Mouse (Mus musculus) left cerebral cortex, adult 2 months (tissue): Measurements from ENCODE around the gene Tmem11. TPM values are rescaled to one million over a fixed set of nuclear protein-coding genes. Genes with fewer than 3 reads are reported as not detected.

Experiments used
- DNase-seq, 2 experiments: peaks; one replicate each; pipeline ENCODE4 v3.0.0; 2021 to 2022; ENCODE audit warnings: low spot score in 2 of 2, mixed read lengths in 1 of 2; ENCODE audit errors: extremely low spot score in 1 of 2
- H3K27ac ChIP-seq: fragments of 200-600 bp; 2 replicates; pipeline ENCODE4 v1.8.1; 2022
- H3K4me3 ChIP-seq: fragments of 200-600 bp; 2 replicates; pipeline ENCODE4 v1.8.1; 2022
- CTCF ChIP-seq: fragments of 200-600 bp; IDR thresholded peaks from 2 replicates; pipeline ENCODE4 v1.8.1; 2022; ENCODE audit warnings: antibody characterized with exemption, mild to moderate bottlenecking, moderate library complexity
- intact Hi-C: fragments of 180-260 bp; cut with DNase I; formaldehyde crosslinking; loops from one replicate; pipeline ENCODE4 v1.15.1; 2025
- total RNA-seq, 2 experiments: library from RNA; stranded (reverse); gene quantifications; 2 replicates each; pipeline ENCODE4 v1.2.3; 2021

The Tmem11 gene
- total RNA-seq, 2 experiments from 2014 or later, result 28.8 to 31.0 TPM

- Histone ChIP-seq H3K4me3 (no peak overlapping the region), H3K27ac (no peak overlapping the region)
- DNase-seq, result no peak
- intact Hi-C loops, result no loop called here
- TF ChIP-seq CTCF, result no peak
Measured at GRCm38 (mm10) chr11:60823771-60824170, 55.3 kb downstream of the Tmem11 start.

DNA sequence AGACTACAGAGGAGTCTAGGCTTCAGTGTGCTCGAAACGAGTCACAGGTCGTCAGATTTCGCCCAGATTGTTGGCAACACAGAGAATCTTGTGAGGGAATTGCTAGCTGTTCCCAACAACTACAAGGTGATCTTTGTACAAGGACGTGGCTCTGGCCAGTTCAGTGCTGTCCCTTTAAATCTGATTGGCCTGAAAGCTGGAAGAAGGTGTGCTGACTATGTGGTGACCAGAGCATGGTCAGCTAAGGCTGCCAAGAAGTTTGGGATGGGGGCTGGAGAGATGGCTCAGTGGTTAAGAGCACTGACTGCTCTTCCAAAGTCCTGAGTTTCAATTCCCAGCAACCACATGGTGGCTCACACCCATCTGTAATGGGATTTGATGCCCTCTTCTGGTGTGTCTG lies 62.7 kb downstream of the Tmem11 start:
- no peak for DNase-seq
- TF ChIP-seq CTCF, result no peak
- no peak overlapping the region for H3K4me3 ChIP-seq
- H3K27ac ChIP-seq, result no peak overlapping the region
- intact Hi-C loops, result no loop called here

Other genes starting within 250 kb of the Tmem11 start
- gene Llgl1, start 179.5 kb downstream of the Tmem11 start, total RNA-seq, result 10 to 100 TPM; 37.8 to 37.9 TPM
- gene Flii, start 152.0 kb downstream of the Tmem11 start, total RNA-seq, result 10 to 100 TPM; 65.0 to 65.3 TPM
- 10 to 100 TPM; 17.9 to 20.8 TPM for gene Mief2, start 150.9 kb downstream of the Tmem11 start, total RNA-seq
- 1 to 10 TPM; 5.0 to 6.1 TPM for gene Top3a, start 101.9 kb downstream of the Tmem11 start, total RNA-seq
- gene Smcr8, start 101.7 kb downstream of the Tmem11 start, total RNA-seq, result 10 to 100 TPM; 31.0 to 32.6 TPM
- gene Shmt1, start 67.6 kb downstream of the Tmem11 start, total RNA-seq, result 1 to 10 TPM; 2.2 to 3.1 TPM
- gene Dhrs7b, start 48.6 kb downstream of the Tmem11 start, total RNA-seq, result 10 to 100 TPM; 27.3 to 28.4 TPM
- gene Natd1, start 35.5 kb upstream of the Tmem11 start, total RNA-seq, result 10 to 100 TPM; 10.1 to 11.3 TPM
- 10 to 100 TPM; 18.4 to 23.6 TPM for gene Map2k3, start 52.8 kb upstream of the Tmem11 start, total RNA-seq
- gene Kcnj12, start 143.3 kb upstream of the Tmem11 start, total RNA-seq, result 10 to 100 TPM; 19.0 to 19.2 TPM
- gene Tnfrsf13b, start 247.5 kb upstream of the Tmem11 start, total RNA-seq, result 1 to 10 TPM; 1.2 to 1.4 TPM